Mouse (Mus musculus): ENCODE data around the gene Nudt4. TPM values are rescaled to one million over a fixed set of nuclear protein-coding genes. Genes with fewer than 3 reads are reported as not detected.

Nudt4 gene
- 360 TPM for polyA plus RNA-seq (2014; fragmentation: Illumina TruSeq; extraction: RNeasy Lipid Tissue Mini Kit (QIAGEN cat#74804); ENCODE audit: low read depth, low replicate concordance)

DNA sequence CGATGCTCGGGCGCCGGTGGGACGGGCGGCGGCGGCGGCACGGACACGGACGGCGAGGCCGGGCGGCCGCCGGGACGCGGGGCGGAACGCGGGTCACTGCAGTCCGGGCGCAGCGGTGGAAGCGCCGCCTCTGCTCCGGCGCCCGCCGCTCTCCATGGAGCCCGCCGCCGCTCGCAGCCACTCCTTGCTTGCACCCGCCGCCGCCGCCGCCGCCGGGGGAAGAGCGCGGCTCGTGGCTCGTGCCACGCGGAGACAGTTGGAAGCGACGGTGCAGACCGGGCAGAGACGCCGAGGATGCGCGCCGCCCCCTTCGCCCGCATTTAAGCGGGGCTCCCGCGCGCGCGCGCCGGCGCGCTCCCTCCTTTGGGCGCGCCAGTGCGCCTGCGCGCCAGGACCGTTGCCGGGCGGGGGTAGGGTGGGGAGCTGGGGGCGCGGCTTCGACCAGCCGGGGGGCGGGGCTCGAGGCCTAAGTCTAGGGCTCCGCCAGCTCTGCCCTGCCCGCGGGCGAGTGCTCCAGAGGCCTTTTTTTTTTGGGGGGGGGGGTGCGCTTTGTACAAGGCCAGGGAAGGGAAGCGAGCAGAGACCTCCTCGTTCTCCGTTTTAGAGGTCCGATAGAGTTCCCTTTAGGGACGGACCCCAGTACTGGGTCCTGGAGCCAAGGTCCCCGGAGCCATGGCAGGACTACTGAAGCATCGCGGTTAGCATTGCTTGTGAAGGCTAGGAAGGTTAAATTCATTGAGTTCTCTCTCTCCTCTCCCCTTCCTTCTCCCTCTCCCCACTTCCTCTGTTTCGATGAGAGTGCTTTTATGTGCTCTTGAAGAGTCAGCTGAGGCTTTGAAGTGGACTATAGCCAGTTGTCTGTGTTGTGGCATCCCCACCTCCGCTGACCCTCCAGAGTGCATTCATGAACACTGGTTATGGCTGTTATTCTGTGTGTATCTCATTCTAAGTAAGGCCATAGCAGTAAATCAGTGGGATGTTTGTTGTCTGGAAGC, at the start of gene Nudt4:
Gene Nudt4 (minus strand): TSS at position 296 of the 995 bp plus-strand sequence.

GRCm38 (mm10) chr10:95514656-95515292, 49.2 kb downstream of the Nudt4 start, which contains the start of gene Ube2n:
Gene Ube2n, plus strand, starts transcription at chr10:95515145.

DNA sequence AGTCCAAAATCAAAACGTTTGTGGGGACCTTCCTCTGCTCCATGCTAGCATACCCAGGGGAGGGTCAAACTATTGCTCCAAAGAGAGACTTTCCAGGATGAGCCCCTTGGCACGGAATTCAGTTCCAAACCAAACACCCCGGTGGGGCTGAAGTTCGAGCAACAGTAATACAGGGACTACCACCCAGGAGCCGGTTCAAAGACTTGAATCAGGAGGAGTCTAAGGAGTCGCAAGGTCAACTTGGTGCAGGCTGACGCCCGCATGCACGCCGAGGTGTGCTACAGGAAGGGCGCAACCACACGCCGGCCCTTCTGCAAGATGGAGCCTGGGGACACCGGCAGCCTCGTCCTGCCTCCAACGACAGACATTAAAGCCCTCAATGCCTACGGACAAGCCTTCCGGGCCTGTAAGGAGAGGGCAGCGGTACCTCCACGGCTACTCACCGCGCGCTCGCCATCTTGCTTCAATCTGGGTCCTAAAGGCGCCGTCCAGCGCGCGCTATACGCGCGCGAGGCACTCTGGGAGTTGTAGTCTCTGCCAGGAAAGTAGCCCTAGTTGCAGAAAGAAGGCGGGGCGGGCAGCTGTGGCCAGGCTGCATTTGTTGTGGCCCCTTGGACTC, 62.4 kb downstream of the Nudt4 start, which contains the start of gene Mrpl42:
Gene Mrpl42 (minus strand): TSS at position 478 of the 619 bp plus-strand sequence.

Other genes with a start within 250 kb of the Nudt4 start
- gene Cradd, start 240.0 kb downstream of the Nudt4 start, polyA plus RNA-seq (2014; fragmentation: Illumina TruSeq; extraction: RNeasy Lipid Tissue Mini Kit (QIAGEN cat#74804); ENCODE audit: low read depth, low replicate concordance) = 9.7 TPM
- gene Socs2, start 147.0 kb downstream of the Nudt4 start, polyA plus RNA-seq (2014; fragmentation: Illumina TruSeq; extraction: RNeasy Lipid Tissue Mini Kit (QIAGEN cat#74804); ENCODE audit: low read depth, low replicate concordance) = 62.7 TPM
- 175 TPM for gene Mrpl42, start 62.2 kb downstream of the Nudt4 start, polyA plus RNA-seq (2014; fragmentation: Illumina TruSeq; extraction: RNeasy Lipid Tissue Mini Kit (QIAGEN cat#74804); ENCODE audit: low read depth, low replicate concordance)
- gene Ube2n, start 49.0 kb downstream of the Nudt4 start, polyA plus RNA-seq (2014; fragmentation: Illumina TruSeq; extraction: RNeasy Lipid Tissue Mini Kit (QIAGEN cat#74804); ENCODE audit: low read depth, low replicate concordance) = 742 TPM
- not detected for gene Anapc15-ps, start 109.3 kb upstream of the Nudt4 start, polyA plus RNA-seq (2014; fragmentation: Illumina TruSeq; extraction: RNeasy Lipid Tissue Mini Kit (QIAGEN cat#74804); ENCODE audit: low read depth, low replicate concordance)

Measured in adrenal gland, adult 10 weeks (tissue).